Mouse (Mus musculus) kidney, postnatal 36 days (tissue): Measurements from ENCODE around the gene Rap2a.

Source experiments
- DNase-seq, 2 experiments: peaks; one replicate each; pipeline ENCODE4 v3.0.0; 2021 to 2022; ENCODE audit warnings: mixed read lengths in 2 of 2

The Rap2a gene

DNA sequence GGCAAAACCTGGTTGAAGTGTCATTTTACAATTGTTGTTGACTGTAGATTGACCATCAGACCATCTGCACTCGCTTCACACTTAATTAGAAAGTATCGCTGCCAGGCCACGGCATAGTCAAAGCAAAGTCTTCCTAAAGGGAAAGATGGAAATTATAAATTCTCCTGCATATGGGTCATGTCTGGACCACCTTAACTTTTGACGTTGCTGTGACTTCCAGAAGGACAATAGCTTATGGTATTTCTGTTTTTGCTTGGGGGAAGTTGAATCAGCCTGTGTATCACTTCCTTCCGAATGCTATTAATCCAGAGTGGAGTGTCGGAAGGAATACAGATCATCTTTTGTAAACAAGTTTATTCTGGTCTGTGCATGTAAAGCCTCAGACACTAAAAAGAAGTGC, 65.6 kb downstream of the Rap2a start:
- DNase-seq, result peak in 1 of 2 experiments; percentile 31

DNA sequence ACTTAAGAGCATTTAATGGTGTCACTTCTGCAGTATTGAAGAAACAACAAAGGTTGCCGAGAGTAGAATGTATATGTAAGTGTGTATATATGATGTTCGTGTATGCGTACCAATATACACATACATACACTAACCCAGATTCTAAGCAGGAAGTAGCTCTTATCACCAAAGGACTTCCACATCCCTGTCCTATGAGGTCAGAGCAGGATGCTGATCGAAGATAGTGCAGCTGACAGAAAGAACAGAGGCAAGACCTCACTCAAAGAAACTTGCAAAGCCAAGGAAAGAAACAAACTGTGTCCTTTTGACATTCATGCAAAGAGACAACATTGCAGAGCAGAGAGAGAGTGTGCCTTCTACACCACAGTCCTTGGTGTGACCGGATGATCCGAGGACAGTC, 66.3 kb downstream of the Rap2a start:
- no peak for DNase-seq

DNA sequence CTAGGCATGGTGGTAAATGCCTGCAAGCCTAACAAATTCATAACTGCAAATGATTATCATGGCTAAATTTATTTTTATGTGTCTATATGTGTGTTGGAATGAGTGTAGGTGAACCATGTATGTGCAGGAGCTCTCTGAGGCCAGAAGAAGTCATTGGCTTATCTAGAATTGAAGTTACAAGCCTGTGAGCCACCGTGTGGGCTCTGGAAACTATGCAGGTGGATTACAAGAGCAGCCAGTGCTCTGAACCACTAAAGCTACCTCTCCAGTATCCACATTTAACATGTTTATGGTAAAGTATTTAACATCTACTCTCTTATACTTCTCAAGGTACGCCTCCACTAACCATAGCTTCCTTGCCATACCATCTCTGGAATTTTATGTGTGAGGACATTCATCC, 66.7 kb downstream of the Rap2a start:
- no peak for DNase-seq
